Mouse (Mus musculus): Measurements from ENCODE around the gene Sh2d5.

Sh2d5 gene

DNA sequence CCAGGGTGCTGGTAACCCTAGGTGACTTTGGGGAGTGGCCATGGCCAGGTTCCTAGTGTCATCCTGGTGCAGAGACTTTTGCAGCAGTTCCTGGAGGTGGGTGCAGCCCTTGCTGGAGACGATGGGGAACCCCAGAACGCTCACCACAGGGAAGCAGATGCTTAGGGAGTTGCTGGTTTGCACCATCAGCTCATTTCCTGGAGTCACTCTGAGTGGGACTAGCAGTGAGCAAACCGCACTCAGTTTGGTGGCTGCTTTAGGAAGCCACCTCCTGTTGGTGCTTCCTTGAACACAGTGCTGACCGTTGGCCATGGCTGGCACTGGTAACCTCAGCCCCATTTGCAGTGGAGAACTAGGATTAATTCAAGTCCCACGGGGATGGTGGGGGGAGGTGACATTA is 9.3 kb downstream of the Sh2d5 start:
- no peak for DNase-seq (ENCODE audit: low read depth, low spot score)

DNA sequence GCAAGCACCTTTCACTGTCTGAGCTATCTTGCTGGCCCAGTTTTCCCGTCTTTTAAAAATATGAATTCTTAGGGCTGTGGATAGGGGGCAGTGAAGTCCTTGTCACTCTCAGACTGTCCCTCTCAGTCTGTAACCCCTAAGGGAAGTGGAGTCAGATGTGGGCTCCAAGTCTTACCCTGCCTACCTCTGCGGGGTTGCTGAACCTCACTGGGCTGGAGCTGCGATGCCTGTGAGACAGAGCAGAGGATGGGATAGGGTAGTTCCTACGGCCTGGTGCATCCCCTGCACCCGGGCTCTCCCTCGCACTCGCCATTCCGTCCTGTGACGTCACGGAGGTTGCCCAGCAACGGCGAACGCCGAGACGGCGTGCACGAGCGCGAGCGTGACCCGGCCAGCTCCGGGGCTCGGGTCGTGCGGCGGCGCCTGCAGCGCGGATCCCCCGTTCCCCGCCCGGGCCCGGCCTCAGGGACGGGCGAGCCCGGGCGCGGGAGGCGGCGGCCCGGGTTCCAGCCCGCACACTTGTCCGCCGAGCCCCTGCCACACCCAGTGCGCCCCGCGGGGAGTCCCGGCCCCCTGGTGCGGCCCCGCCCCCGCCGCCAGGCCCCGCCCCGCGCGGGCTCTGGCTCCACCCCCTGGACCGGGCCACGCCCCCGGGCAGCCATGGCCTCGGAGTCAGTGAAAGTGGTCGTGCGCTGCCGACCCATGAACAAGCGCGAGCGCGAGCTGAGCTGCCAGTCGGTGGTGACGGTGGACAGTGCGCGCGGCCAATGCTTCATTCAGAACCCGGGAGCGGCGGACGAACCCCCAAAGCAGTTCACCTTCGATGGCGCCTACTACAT is 11.9 kb downstream of the Sh2d5 start:
- peak; percentile 31 for DNase-seq (ENCODE audit: low read depth, low spot score)

DNA sequence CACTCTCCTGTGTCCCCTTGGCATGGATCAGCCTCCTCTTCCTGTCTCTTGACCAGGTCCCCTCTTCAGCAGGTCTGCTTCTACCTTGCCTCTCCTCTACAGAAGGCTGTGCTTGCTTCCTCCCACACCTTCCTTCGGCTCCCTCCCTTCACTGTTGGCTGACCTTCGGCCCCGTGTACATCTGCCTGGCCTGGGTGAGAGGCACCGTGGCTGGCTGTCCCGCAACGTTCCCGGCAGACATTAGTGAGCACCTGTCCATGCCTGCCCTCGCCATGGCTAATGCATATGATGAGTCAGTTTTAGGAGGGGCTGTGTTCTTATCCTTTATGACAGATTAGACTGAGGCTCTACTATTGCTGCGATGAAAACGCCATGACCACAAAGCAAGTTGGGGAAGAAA is 17.7 kb downstream of the Sh2d5 start:
- no peak for DNase-seq (ENCODE audit: low read depth, low spot score)

DNA sequence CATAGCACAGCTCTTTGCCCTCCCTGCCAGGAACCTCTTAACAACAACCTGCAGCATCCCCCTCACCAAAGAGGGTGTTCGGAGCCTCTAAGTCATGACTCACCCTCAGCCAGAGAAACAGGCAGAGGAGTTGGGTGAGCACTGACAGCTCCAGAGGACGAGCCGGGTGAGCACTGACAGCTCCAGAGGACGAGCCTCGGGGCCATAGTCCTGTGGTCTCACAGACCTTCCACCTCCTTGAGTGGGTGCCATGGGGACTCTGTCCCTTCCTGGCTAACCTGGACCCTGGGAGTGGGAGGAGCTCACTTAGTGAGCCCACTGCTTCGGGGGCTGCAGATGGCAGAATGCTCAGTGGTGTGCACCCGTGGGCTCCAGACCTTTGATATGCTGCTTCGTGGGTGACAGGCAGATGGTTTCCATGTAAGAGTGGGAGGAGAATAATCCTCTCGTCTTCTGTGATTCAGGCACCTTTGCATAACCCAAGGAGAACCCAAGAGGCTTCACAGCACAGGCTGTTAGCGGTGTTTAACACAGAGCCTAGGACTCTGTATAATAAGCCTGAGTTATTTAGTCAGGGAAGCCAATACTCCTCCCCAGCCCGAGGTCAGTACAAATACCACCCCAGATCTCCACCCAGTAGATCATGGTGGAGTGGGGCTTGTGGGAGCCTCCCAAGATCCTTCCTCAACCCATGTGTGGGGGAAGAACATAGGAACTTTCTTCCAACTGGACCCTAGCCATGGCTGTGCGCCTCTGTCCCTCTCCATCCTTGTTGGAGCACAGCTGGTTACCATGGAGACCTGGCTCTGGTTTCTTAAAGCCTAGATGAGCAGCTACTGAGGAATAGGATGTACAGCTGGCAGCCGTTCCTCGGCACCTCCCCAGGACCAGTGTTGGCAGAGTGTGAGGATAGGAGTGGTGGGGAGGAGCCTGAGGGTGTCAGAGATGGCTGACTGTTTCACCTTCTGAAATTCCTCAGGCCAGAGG is 22.1 kb downstream of the Sh2d5 start:
- peak; percentile 52 for DNase-seq (ENCODE audit: low read depth, low spot score)

DNA sequence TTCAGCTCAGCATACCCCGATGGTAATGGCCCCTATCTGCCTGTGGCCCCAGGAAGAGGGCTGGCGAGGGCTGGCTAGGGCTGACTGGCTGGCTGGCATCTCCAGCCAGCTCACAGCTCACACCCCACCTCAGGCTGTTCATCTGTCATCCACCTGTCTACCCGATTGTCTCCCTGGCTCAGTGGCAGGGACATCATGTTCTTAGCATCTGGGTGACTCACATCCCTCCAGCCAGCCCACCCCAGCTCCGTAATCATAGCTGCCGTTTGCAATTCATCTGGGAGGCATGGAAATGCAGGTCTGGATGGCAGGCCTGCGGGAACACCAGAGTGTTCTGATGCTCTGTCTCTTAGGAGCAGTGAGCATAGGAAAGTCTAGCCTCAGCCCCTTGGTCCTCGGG is 28.1 kb downstream of the Sh2d5 start:
- DNase-seq (ENCODE audit: low read depth, low spot score): no peak

DNA sequence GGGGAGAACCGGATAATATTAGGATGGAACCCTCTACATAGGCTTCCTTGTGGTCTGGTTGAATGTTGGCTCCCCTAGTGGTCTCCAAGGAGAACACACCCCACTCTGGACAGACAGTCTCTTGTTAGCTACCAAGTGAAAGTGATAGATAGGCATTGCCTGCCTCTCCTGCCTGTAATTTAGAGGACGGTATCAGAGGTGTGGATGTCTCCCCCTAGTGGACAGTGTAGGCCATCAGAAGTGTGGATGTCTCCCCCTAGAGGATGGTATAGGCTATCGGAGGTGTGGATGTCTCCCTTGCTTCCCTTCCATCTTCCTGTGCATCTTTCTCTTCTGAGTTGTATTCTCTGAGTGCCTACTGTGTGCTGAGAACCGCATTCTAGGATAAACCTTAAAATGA is 32.6 kb downstream of the Sh2d5 start:
- DNase-seq (ENCODE audit: low read depth, low spot score): peak; percentile 77

DNA sequence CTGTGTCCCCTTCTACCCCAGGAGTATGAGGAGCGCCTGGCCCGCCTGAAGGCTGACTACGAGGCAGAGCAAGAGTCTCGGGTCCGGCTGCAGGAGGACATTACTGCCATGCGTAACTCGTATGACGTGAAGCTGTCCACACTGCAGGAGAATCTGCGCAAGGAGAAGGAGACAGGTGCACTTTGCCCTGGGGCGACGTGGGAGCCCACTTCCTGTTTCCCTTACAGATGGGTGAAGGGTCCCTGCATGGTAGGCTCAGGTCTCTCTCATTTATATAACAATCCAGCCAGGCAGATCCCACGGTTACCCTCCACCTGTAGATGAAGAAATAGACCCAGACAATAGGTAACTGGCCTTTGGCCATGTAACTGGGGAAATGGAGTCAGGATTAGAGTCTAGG is 36.2 kb downstream of the Sh2d5 start:
- DNase-seq (ENCODE audit: low read depth, low spot score): no peak

DNA sequence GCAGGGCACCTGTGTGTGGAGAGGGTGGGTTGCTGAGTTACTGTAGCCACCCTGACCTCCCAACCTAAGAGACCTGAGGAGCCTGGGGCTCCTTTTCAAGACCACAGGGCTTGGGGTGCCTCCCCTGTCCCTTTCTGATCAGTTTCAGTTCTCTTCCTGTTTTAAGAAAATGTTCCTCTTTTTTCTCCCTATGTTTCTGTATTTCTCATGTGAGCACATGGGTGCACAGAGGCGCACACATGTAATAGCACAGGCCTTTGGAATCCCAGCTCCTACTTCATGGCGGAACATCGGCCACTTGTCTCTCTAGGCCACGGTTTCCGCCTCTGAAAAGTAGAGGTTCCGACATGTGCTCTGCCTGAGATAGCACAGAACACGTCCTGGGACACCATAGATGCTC is 38.5 kb downstream of the Sh2d5 start:
- no peak for DNase-seq (ENCODE audit: low read depth, low spot score)

DNA sequence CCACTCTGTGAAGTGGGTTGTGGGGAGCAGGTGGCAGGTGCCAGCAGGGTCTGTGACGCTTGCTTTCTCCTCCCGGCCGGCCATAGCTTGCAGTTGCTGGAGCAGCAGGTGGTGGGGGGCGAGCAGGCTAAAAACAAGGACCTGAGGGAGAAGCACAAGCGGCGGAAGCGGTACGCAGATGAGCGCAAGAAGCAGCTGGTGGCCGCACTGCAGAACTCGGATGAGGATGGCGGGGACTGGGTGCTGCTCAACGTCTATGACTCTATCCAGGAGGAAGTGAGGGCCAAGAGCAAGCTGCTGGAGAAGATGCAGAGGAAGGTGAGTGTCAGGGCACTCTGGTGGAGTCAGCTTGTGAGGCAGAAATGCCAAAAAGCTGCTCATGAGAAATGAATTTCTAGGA is 41.8 kb downstream of the Sh2d5 start:
- DNase-seq (ENCODE audit: low read depth, low spot score): no peak

DNA sequence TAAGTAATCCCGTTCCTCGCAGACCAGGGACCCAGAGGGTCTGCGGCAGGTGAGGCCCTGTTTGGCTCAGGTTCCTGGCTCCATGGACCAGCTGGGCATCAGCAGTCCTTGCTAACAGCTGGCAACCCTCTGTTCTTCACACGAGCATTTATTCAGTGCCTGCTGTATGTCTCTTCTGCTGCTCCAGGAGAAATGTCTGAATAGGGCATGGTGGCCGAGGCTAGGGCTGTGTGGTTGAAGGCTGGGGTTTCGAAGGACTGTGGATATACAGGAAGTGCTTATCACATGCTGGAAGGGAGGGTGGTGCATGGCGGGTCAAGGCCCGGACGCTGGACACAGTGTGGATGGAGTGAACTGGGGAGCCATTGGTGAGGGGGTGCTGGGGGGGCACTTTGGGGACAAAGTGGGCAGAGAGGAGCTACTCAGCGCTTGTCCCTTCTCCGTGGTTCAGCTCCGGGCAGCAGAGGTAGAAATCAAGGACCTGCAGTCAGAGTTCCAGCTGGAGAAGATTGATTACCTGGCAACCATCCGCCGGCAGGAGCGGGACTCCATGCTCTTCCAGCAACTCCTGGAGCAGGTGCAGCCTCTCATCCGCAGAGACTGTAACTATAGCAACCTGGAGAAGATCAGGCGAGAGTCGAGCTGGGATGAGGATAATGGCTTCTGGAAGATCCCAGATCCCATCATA is 43.2 kb downstream of the Sh2d5 start:
- DNase-seq (ENCODE audit: low read depth, low spot score): no peak

DNA sequence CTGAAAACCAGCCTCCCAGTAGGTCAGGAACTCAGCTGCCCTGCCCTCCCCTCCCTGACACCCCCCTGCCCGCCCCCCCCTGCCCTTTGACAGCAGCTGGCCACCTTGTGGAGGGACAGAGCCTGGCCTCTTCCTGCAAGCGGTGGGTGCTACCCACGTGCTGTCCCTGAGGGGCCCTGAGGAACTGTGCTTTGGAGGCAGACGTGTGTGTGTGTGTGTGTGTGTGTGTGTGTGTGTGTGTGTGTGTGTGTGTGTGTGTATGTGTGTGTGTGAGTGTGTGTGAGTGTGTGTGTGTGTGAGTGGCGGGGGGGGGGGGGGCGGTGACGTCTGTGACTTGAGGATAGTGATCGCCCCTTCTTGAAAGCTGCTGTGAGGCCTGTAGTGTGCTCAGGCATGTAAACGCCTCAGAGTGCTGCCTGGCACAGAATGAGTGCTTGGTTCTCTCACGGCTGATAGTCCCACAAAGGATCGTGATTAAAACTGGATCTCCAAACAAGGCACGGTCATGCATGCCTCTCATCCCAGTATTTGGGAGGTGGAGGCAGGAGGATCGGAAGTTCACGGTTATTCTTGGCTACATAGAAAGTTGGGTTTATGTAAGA is 43.8 kb downstream of the Sh2d5 start:
- DNase-seq (ENCODE audit: low read depth, low spot score): no peak

DNA sequence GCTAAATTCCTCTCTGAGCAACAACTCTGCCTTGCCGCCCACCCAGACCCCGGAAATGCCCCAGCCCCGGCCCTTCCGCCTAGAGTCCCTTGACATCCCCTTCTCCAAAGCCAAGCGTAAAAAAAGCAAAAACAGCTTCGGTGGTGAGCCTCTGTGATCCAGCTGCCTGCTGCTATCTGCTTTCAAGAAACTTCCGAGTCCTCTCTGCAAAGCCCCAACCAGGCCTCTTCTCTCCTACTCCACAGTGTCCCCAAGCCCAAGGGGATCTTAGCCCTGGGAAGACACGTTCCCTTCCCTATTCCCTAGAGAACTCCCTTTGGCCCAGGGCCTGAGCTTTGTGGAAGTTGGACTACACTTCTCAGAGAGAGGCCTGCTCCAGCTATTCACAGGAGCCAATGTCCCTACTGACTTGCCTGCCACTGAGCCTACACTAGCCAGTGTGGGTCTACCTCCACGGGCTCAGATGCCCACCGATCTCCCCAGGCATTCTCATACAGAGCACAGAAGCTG is 51.1 kb downstream of the Sh2d5 start:
- DNase-seq (ENCODE audit: low read depth, low spot score): no peak

DNA sequence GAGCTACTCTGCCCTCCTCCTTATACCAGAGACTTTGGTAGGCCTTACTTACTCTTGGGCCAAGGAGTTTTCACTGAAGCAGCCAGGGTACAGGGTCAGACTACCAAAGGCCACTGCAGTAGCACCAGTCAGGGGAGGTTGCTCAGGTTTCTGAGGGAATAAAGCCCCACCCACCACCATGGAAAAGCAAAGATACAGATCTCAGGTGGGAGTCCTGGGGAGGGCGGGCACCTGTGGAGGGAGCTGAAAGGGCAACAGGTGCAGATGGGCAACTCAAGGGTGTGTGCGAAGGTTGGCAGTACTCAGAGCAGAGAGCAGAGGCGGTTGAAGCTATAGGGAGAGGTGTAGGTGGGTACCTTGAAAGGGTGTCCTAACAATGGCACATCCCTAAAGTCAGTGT is 52.8 kb downstream of the Sh2d5 start:
- DNase-seq (ENCODE audit: low read depth, low spot score): no peak

DNA sequence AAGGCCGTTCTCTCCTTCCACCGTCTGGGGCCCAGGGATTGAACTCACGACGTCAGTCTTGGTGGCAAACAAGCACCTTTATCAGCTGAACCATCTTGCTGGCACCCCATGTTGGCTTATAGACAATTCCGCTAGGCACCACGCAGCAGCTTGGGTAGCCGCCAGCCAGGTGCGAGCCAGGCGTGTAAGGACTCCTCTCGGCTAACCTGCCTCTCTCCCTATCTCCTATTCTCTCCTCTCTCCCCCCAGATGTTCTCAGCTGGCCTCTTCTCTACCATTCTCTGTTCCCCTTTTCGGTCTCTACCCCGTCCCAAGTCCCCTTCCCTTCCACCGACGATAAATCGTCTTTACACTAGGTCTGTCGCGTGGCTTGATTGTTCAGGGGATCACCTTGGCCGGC is 53.5 kb downstream of the Sh2d5 start:
- no peak for DNase-seq (ENCODE audit: low read depth, low spot score)

DNA sequence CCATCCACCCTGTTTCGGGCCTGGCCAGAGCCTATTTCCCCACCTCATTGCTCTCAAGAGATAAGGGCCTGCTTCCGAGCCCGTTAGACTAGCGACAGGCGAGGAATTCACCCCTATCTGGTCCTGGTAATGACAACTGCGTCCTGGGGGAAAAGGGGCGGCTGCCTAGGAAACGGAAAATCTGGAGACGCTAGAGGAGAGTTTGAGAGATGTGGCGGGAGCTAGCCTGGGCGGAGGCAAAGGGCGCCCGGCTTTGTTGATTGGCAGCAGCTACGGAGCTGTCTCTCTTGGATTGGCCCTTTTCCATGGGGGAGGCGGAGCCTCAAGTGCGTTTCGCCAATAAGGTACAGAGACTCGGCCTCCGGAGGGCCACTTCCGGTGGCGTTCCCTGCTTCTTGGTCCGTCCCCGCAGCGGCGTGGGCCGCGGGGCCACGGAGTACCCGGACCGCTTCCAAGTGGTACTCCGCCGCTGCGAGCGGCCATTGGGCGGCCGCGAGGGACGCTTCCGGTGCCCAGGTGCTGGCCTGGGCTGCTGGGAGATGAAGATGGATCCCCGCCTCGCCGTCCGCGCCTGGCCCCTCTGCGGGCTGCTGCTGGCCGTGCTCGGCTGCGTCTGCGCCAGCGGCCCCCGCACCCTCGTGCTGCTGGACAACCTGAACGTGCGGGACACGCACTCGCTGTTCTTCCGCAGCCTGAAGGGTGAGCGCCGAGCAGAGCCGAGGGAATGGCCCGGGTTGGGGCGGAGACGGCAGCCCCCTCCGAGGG is 54.3 kb downstream of the Sh2d5 start, which contains the start of gene Ddost:
Ddost (plus strand) TSS at position 391 of the 765 bp plus-strand sequence.
- peak; percentile 99 for DNase-seq (ENCODE audit: low read depth, low spot score)

DNA sequence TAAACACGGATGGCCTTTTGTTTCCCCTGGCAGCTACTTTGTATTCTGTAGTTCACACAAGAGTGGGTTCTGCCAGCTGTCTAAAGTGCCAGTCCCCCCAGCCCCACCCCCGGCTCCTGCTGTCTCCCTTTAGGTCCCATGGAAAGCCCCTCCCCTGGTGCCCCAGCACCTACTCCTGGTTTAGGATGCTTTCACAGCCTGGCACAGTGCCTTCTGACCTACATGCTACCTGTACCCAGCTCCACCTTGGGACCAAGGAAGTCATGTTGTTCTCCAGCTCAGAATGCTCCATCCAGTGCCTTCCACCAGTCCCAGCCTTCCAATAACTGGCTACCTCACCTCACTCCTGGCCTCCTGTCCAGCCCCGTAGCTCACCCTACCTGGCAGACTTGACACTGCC is 56.8 kb downstream of the Sh2d5 start:
- no peak for DNase-seq (ENCODE audit: low read depth, low spot score)

DNA sequence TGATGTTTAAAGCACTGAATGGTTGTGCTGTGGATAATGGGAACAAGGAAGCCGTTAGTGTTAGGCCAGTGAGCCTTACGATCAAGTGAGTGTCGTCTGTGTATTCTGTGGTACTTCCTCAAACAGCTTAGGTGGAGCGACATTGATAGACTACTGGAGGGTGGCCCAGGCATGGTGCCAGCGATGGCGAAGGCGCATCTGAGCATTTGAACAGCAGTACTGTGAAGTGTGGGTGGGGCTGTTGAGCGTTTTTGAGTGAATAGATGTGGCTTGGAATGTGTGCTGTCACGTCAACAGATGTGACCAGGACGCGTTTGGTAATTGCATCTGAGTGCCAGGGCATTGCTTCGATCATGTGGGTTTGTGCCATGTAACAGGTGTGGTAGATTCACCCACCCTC is 57.5 kb downstream of the Sh2d5 start:
- no peak for DNase-seq (ENCODE audit: low read depth, low spot score)

DNA sequence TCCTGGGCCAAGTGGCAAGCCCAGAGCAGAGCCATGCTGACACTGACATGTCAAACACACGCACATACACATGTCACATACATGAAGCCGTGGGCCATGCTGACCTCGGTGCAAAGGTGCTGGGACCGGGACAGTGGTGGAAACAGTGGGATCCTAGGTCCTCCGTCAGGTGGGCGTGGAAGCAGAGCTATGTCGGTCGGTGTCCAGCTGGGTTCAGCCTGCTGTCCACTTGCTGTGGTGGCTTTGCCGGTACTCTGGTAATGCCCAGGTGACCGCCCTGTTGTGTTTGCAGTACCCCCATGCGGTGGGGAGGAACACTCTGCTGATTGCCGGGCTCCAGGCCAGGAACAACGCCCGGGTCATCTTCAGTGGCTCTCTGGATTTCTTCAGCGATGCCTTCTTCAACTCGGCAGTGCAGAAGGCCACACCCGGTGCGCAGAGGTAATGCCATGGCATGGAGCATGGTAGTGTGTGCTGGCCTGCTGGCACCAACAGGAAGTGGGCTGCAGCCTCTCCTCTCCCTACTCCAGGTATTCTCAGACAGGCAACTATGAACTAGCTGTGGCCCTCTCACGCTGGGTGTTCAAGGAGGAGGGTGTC is 60.2 kb downstream of the Sh2d5 start:
- no peak for DNase-seq (ENCODE audit: low read depth, low spot score)
